Mouse (Mus musculus): Measurements from ENCODE around the gene Ptgr1.
A peak's percentile ranks its signal among the peaks of the same experiment; 100 is the strongest.

The Ptgr1 gene

DNA sequence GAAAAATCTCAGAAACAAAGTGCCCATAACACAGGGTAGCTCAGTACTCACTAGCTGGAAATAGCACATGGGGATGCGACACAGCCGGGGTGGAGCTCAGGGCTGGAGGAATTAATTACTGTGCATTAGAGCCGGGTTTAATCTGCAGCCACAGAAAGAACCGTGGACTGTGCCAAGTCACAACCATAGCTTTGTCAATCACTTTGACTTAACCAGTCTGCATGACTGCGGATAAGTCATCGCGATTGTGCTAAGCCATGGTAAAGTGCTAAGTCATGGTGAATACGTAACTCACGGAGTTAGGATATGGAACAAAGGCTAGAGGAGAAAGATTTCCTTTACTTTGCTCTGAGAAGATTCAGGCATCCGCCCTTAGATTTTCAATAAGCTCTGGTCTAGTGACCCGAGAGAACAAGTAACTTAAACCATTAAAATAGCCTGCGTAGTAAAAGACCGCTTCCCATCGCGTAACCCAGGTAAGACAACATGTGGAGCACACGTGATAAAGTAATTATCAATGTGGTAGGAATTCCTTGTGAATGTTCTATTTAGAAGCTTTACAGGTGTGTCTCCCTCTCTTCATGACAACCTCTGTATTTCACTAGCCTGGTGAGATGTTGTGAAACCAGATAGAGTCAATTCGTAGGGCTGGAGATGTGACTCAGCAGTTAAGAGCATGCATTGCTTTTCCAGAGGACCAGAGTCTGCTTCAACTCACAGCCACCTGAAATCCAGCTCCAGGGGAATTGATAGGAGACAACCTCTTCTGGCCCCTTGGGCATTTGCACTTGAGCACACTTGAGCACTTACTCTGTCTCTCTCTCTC is 3.9 kb upstream of the Ptgr1 start:
- no peak for DNase-seq (ENCODE audit: low spot score)

DNA sequence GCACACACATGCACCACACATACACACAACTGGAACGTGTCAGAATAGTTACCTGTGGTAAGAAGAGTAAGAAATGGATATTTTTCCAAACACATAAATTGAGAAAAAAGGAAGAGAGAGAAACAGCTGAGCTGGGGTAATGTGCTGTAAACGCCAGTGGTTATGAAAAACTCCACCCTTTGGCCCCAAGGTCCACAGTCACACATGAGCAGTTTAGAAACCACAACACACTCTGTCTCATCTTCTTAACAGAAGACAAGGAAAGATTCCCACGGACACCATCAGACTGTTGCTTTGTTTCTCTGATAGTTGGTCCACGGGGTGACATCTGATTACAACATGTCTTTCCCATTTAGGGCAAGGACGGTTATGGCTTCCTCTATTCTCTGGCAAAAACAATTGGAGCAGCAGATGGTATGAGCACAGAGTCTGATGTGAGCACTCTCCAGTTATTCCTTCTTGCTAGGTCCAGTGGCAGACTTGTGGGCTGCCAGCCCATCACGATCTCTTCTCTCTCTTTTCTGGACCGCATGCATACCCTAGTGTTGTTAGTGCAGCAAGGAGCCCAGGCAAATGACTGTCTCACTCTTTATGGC is 2.5 kb upstream of the Ptgr1 start:
- no peak for DNase-seq (ENCODE audit: low spot score)

DNA sequence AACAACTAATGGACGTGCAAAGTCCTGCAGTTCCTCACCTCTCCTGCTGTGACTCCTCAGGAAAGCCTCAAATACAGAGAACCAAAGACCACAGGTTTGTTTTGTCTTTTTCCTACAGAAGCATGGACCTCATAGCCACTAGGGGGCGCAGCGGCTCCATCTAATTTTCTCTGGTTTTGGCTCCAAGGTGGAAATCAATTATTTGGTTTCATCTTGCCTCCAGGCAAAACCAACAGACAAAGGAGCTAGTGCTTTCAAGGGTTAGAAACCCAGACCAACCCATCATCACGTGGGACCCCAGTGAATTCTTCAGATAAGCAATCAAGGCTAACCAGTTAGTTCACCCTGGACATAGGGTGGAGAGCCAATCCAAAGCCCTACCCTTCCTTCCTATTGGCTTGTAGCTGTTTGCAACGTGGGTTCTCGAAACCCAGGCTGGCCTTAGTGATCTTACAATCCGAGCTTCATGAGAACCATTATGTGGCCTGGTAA is 1.7 kb downstream of the Ptgr1 start:
- peak; percentile 84 for DNase-seq (ENCODE audit: low spot score)

DNA sequence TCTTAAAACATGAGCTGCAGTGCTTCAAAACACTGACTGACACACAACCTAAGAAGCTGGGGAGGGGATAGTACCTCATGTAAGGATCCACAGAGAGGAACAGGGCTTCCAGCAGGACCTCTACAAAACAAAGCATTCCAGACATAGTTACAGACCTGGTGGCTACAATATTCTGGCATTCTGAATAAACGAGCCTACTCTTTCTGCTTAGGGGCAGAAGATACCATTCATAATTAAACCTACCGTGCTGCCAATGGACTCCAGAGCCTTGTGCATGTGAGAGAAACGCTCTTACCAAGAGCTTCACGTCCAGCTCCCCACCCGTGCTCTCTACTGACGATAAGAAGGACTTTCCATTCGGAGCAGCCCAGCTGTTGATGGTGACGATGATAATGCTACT is 4.1 kb downstream of the Ptgr1 start:
- no peak for DNase-seq (ENCODE audit: low spot score)

DNA sequence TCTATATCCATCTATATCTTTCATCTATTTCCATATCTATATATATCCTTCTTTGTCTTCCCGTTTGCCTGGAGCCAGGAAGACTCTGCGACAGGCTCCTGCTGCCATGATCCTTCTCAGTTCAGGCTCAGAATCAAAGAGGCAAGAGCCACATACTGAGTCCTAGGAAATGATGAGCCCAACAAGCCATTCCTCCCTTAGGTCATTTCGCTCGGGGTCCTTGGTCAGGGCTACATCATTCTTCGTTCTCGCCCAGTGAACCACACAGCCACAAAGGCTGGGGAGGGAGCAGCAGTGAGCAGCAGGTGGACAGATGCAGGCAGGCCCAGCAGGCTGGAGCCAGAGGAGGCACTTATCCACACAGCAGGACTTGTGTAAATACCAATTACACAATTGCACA is 5.5 kb downstream of the Ptgr1 start:
- DNase-seq (ENCODE audit: low spot score), result no peak

DNA sequence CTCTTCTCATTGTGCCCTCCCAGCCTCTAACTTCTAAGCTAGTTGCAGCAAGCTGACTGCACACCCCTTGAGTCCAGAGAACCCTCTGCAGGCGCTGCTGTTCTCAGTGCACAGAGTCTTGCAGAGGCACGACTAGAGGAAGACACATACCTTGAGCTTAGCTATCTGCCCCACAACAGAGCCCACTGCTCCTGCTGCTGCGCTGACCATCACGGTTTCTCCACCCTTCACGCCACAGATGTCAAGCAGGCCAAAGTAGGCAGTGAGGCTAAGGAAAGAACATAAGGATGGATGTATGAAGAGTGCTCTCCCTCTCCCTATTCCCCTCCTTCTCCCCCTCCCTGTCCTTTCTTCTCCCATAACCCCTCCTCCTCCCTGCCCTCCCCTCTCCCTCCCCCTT is 11.2 kb downstream of the Ptgr1 start:
- no peak for DNase-seq (ENCODE audit: low spot score)

DNA sequence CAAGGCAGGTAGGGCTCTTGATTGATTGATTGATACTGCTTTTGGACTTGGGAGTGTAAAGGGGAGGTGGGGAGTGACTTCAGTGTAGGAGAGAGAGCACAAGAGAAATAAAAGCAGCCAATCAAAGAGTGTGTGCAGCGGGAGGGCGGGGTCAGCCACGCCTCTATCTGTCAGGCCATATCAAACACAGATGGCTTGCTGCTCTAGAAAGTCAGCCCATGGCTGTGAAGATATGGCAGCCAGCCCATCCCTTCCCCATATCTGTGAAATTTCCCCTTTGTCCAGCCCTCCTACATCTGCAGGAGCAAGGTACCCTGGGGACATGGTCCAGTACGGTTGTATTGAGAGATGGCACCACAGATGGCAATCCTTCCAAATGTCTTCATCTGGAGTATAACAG is 16.2 kb downstream of the Ptgr1 start:
- DNase-seq (ENCODE audit: low spot score), result no peak

DNA sequence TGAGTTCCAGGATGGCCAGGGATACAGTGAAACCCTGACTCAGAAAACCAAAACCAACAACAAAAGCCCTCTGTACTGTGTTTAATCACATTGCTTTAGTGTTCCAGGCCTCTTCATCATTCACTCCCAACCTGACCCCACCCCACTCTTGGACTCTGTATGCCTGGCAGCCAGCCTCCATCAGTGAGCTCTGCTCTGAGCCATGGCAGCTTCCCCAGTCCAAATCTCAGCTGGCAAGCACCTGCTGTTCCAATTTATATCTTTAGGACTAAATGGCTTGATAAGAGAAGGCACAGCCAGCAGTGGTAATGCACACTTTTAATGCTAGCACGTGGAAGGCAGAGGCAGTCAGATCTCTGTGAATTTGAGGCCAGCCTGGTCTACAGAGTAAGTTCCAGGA is 21.8 kb downstream of the Ptgr1 start:
- DNase-seq (ENCODE audit: low spot score), result no peak

DNA sequence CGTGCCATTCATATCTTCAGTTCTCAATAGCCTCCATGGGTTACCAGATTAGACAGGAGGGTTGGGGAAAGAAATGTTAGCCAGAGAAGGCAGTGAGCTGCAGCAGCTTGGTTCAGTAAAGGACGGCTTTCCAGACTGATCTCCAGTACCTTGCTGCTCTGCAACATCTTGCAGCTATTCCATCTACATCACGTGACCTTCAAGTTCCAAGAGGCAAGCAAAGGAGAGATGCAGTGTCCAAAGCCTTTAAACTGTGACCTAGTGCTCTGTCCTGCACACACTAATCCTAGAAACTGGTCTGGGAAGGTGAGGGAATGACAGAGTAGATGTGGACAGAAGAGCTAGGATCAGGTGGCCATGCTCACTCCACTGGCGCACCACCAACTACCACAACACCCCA is 23.6 kb downstream of the Ptgr1 start:
- no peak for DNase-seq (ENCODE audit: low spot score)

DNA sequence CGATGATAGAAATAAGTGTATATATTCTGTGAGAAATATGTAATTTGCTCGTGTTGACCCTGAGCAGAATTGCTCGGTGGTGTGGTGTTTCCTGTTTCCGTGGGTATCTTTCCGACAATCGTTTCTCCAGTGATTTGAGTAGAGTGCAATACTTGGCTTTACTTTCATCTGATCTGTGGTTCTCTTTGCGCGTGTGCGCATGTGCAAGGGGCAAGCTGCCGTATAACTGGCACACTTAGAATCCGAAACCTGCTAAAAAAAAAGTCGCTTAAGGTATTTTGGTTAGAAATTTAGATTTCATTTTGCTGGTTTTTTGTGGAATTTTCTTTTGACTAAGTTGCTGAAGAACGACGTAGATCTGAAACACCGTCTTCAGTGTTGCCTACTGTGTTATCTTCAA is 25.2 kb downstream of the Ptgr1 start:
- DNase-seq (ENCODE audit: low spot score), result no peak

DNA sequence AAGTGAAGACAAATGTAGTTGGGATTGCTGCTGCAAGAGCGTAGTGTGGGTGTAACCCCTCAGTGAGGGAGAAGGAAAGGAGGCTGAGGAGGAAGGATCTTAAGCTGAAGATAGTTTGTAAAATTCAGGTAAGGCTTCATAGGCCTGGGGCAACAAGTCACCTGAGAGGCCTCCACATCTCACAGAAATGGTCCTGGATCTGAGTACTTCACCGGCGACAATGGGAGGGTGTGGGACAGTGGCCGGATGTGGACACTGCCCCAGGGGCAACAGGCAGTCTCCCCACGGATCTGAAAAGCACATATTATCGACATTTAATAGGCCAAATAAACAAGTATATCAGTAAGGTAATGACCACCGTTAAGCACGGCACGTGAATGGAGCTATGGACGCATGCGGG is 34.3 kb downstream of the Ptgr1 start:
- no peak for DNase-seq (ENCODE audit: low spot score)

DNA sequence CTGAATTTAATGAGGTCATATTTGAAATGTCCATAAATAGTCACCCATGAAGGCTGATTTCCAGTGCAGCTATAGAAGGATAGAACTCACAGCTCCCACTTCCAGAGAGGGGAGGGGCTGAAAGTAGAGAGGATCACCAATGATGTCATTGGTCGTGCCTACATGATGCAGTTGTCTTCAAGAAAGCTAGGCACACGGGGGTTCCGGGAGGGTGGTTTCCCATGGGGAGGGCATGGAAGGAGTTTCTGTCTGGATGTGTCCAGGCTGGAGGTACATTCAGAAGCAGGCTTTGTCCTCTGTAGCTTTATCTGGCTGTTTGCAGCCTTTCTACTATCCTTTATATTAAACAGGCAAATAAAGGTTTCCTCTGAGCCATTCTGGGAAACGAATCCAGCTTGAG is 38.5 kb downstream of the Ptgr1 start:
- DNase-seq (ENCODE audit: low spot score), result no peak

DNA sequence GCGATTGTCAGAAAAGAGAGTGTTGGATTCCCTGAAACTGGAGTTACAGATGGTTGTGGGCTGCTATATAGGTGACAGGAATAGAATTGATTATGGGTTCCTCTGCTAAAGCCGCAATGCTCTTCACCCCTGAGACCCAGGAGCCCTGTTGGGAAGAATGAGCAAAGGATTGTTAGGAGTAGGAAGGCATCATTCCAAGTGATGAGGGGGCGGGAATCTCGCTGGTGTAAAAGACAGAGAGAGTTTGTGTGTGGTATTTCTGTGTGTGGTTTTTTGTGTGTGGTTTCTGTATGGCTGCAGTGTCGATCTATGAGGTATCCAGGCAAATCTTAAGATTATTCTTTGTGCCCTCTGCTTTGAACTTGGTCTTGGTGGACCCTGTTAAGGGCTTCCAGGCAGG is 42.2 kb downstream of the Ptgr1 start:
- no peak for DNase-seq (ENCODE audit: low spot score)

DNA sequence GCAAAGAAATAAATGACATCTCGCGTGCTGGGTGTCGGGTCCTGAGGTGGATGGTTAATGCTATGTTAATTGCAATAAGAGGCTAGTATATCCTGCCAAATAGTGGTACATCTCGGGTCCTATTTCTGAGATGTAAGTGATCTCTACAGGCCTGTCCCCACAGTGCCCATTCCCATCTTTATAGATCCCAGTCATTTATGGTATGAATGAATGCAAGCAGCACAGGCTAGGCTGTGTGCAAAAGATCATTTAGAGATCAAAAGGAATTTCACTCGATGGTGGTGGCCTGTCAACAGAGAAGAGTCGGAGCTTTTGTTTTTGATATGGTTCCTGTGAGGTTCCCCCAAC is 42.7 kb downstream of the Ptgr1 start:
- DNase-seq (ENCODE audit: low spot score), result no peak

DNA sequence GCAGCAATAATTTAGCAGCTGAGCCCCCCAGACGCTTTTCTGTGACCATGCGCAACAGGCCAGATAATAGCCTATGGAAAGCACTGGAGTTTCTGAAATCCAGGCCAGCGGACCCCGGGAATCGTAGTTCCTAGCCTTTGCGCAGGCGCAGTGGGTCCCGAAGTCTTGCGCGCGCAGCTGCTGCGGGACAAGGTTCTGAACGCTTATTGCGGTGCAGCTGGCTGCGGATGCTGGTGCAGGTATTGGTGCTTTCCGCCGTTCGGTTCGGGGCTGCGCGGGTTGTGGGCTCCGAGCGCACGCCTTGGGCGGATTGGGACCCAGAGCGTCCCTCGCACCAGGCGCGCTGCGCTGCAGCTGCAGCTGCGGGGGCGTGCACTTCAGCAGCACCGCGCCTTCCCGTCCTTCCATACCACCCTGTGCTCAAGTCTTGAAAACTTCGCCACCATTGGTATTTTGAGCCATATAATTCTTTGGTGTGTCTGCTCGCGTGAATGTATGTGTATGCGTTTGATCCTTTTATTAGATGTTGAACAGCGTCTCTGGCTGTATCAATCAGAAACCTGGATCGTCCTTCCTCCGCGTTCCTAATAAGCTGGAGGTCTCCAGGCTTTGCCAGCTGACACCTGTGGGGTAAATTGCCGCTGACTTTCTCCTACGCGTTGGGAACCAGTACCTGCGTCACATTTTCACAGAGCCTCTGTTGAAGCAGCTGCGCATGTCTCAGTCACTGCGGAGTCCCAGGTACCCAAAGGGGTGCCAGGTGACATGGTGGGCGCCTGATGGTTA is 43.3 kb downstream of the Ptgr1 start, which contains the start of gene Zkscan16:
Zkscan16 (plus strand) TSS at position 209 of the 786 bp plus-strand sequence.
- peak; percentile 77 for DNase-seq (ENCODE audit: low spot score)

DNA sequence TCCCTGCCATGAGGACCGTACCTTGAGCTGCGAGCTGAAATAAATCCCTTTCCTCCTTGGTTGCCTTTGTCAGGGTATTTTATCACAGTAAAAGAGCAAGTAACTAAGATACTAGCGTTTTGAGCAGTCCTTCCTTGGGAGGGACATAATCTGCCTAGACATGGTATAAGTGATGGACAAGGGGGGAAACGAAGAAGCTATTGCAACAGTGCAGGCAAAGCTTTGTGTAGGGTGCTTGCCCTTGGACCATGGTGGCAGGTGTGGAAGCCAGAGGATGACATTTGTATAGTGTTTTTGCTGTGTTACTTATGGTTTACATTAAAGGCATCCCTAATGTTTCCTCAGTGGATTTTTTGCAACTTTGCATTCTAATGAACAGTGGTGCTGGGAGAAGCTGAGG is 44.0 kb downstream of the Ptgr1 start:
- no peak for DNase-seq (ENCODE audit: low spot score)

DNA sequence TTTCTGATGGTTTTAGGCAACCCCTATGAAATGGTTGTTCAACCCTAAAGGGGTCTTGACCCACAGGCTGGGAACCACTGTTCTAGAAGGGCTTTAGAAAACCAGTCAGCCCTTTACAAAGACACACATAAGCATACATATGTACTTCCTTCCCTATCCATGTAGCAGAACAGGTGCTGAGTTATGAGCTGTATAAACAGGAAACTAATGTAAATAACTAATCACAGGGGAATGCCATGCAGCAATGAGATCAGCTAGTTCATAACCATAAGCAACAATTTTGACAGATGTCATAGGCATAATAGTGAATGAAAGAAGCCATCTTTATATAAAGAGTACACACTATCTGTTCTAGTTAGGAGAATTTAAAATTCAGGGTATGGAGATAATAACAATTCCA is 45.3 kb downstream of the Ptgr1 start:
- DNase-seq (ENCODE audit: low spot score), result no peak

DNA sequence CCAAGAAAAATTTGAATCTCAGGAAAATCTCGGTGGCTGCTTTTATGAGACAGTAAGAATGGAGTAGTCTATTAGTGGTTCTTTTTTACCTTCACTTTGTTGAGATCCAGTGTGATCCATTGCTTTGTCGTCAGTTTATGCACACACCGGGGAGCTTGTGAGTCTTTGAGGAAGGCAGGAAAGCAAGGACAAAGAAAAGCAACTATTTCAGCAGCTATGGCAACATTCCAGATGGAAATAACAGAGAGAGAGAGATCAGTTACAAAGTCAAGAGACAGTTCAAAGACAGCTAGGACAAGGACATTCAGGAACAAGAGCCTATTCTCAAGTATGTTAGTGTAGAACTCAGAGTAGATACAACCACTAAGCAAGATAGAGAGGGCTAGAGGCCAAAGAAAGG is 51.1 kb downstream of the Ptgr1 start:
- no peak for DNase-seq (ENCODE audit: low spot score)

DNA sequence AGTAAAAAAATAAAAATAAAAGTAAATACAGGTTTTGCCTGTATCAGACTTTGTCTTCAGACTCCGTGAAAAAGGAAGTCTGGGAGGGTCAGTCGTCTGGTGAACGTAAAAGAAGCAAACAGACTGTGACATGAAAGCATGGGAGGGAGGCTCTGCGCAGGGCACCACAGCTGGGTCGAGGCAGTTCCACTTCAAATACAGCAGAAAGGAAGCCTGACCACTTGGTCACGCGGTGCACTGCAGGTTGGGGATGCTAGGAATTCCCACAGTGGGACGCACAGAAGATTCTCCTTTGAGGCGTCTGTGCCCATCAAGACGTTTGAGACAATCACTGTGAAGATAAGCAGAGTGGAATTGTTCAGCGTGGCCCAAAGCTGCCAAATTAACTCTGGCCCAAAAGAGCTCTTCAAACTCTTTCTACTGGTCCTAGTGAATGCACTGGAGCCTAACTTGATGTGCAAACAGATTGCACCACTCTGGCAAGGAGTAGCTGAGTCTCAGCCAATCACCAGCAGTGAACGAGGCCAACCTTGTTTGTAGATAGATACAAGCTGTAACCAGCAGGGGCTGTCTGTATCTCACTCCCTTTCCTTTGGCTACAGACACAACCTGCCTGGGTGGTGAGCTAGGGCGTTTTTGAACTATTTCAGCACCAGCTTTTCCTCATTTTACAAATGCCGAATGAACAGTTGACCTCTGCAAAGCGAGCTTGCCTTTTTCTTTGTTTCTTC is 52.0 kb downstream of the Ptgr1 start:
- peak; percentile 45 for DNase-seq (ENCODE audit: low spot score)

DNA sequence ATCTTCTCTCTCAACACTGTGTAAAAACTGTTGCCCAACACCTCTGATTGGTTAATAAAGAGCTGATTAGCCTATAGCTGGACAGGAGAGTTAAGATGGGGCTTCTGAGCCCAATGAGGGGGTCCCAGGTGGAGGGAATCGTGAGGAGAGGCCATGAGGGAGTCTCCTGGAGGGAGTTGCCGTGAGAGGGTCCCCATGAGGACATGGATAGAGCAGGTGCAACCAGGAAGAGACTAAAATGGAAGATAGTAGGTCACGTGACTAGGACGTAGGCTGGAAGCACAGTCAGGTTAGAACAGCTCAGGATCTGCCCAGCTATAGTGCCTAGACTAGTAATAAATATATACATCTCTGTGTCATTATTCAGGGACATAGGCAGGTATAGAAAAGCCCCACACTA is 52.6 kb downstream of the Ptgr1 start:
- DNase-seq (ENCODE audit: low spot score), result no peak

DNA sequence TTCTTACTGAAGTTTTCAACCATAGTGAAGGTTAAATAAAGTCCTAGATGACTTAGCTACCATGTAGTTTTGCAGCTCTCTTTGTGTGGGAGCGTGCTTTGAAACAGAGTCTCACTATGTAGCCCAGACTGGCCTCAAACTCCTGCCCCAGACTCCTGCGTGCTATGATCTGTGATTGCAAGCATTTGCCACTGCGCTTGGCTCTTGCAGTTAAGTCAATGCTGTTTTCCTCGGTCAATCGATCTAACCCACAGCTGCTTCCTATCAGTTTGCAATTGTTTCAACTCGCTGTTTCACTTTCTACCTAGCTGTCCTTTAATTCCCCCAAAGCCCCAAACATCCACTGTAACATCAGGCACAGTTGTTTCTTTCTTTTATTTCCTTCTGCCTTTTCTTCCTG is 54.4 kb downstream of the Ptgr1 start:
- DNase-seq (ENCODE audit: low spot score), result no peak

DNA sequence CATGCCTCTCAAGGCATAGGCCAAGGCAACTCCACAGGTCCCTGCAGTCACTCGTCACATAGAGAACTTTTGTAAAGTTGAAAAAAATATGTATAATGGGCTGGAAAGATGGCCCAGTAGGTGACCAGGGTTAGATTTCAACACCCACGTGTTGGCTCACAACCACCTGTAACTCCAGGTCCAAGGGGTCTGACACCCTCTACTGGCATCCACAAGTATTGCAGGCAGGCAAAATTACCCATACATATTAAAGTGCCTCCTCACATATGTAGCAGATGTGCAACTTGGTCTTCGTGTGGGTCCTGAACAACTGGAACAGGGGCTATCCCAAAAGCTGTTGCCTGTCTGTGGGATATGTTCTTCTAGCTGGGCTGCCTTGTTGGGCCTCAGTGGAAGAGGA is 59.3 kb downstream of the Ptgr1 start:
- no peak for DNase-seq (ENCODE audit: low spot score)
